Mouse (Mus musculus) hindbrain, embryonic 11.5 days (tissue): ENCODE data around the gene Arap1. TPM values are rescaled to one million over a fixed set of nuclear protein-coding genes. Genes with fewer than 3 reads are reported as not detected.

ENCODE experiments used
- ATAC-seq: fragments of 200-750 bp; cut with Nextera tagmentation; 2 replicates; pipeline ENCODE4 v1.8.0; 2017; ENCODE audit warnings: mild to moderate bottlenecking, moderate TSS enrichment, moderate library complexity; ENCODE audit not compliant: low FRiP score
- DNase-seq: peaks from one replicate; pipeline ENCODE4 v3.0.0-alpha.2; 2015; ENCODE audit warnings: low spot score
- H3K27ac ChIP-seq: fragments of 300-500 bp; sonication (generic); 2 replicates; pipeline ENCODE4 v1.5.1; 2014; ENCODE audit warnings: mild to moderate bottlenecking, low read depth, low read length
- H3K27me3 ChIP-seq: fragments of 300-500 bp; sonication (generic); 2 replicates; pipeline ENCODE4 v1.6.1; 2014; ENCODE audit warnings: mild to moderate bottlenecking, low read length, moderate library complexity, mixed read lengths; ENCODE audit not compliant: control insufficient read depth, insufficient read depth
- H3K36me3 ChIP-seq: fragments of 300-500 bp; sonication (generic); 2 replicates; pipeline ENCODE4 v1.6.1; 2014; ENCODE audit warnings: mild to moderate bottlenecking, low read length, moderate library complexity, mixed read lengths; ENCODE audit not compliant: control insufficient read depth, insufficient read depth
- H3K4me1 ChIP-seq: fragments of 300-500 bp; sonication (generic); replicated peaks from 2 replicates; pipeline ENCODE4 v1.6.1; 2014; ENCODE audit warnings: low read length, mixed read lengths; ENCODE audit not compliant: control insufficient read depth, insufficient read depth
- H3K4me2 ChIP-seq: fragments of 300-500 bp; sonication (generic); replicated peaks from 2 replicates; pipeline ENCODE4 v1.6.1; 2014; ENCODE audit warnings: mild to moderate bottlenecking, low read depth, low read length
- H3K4me3 ChIP-seq: fragments of 300-500 bp; sonication (generic); 2 replicates; pipeline ENCODE4 v1.5.1; 2014; ENCODE audit warnings: low read depth, low read length
- H3K9ac ChIP-seq: fragments of 300-500 bp; sonication (generic); 2 replicates; pipeline ENCODE4 v1.6.1; 2014; ENCODE audit warnings: low read depth, low read length
- H3K9me3 ChIP-seq: fragments of 300-500 bp; sonication (generic); 2 replicates; pipeline ENCODE4 v1.6.1; 2016; ENCODE audit warnings: low read length; ENCODE audit not compliant: control insufficient read depth
- WGBS: fragments of 180-500 bp; shearing (Covaris S2); extraction: QIAGEN DNeasy Blood & Tissue Kit; methylation state at CpG from one replicate; pipeline ENCODE4 v1.1.7; 2014; 5-methylcytosine and 5-hydroxymethylcytosine counted together
- polyA plus RNA-seq: library from polyadenylated mRNA; unstranded; fragments of >200 nt; fragmentation: Nextera tagmentation; extraction: Ambion mirVana; gene quantifications from 2 replicates; pipeline ENCODE4 v1.2.1, GENCODE M21; 2014

Gene Arap1
- polyA plus RNA-seq, 1 experiment from 2014 or later = 13.9 TPM

GRCm38 (mm10) chr7:101361767-101362166 lies 13.9 kb downstream of the Arap1 start:
- no peak overlapping the region for H3K4me2 ChIP-seq
- no peaks in the 10 kb centered on the region for H3K9me3 ChIP-seq
- WGBS = 71% methylated on average over 4 of the region's 4 CpGs
- H3K9ac ChIP-seq = no peak overlapping the region
- no peaks in the 10 kb centered on the region for H3K4me1 ChIP-seq
- no peak overlapping the region for H3K27ac ChIP-seq
- H3K36me3 ChIP-seq = no peaks in the 10 kb centered on the region
- H3K4me3 ChIP-seq = no peak overlapping the region
- ATAC-seq (no peak), DNase-seq (no peak)
- H3K27me3 ChIP-seq = no peaks in the 10 kb centered on the region

- Histone ChIP-seq H3K4me3 (no peak overlapping the region), H3K9me3 (no peaks in the 10 kb centered on the region), H3K27me3 (no peaks in the 10 kb centered on the region), H3K9ac (no peak overlapping the region), H3K27ac (no peak overlapping the region), H3K36me3 (no peaks in the 10 kb centered on the region), H3K4me1 (no peaks in the 10 kb centered on the region), H3K4me2 (no peak overlapping the region)
- ATAC-seq (no peak), DNase-seq (no peak)
- WGBS = 78% methylated on average over 5 of the region's 5 CpGs
Observed at GRCm38 (mm10) chr7:101362791-101363191, 14.9 kb downstream of the Arap1 start.

GRCm38 (mm10) chr7:101363914-101364313 lies 16.0 kb downstream of the Arap1 start:
- H3K9me3 ChIP-seq = no peaks in the 10 kb centered on the region
- 83% methylated on average over 5 of the region's 5 CpGs for WGBS
- no peaks in the 10 kb centered on the region for H3K4me1 ChIP-seq
- no peak overlapping the region for H3K4me3 ChIP-seq
- H3K27me3 ChIP-seq = no peaks in the 10 kb centered on the region
- no peaks in the 10 kb centered on the region for H3K36me3 ChIP-seq
- ATAC-seq (no peak), DNase-seq (no peak)
- no peak overlapping the region for H3K9ac ChIP-seq
- H3K4me2 ChIP-seq = no peak overlapping the region
- H3K27ac ChIP-seq = no peak overlapping the region

GRCm38 (mm10) chr7:101367901-101368852 lies 20.3 kb downstream of the Arap1 start:
- Histone ChIP-seq H3K27me3 (no peaks in the 10 kb centered on the region), H3K36me3 (no peaks in the 10 kb centered on the region), H3K4me3 (no peak overlapping the region), H3K9me3 (no peaks in the 10 kb centered on the region), H3K9ac (no peak overlapping the region), H3K4me1 (no peaks in the 10 kb centered on the region), H3K4me2 (no peak overlapping the region), H3K27ac (no peak overlapping the region)
- ATAC-seq (no peak), DNase-seq (no peak)
- WGBS = 68% methylated on average over 11 of the region's 11 CpGs

- H3K27ac ChIP-seq = no peak overlapping the region
- no peaks in the 10 kb centered on the region for H3K27me3 ChIP-seq
- ATAC-seq (no peak), DNase-seq (no peak)
- no peaks in the 10 kb centered on the region for H3K9me3 ChIP-seq
- H3K4me3 ChIP-seq = no peak overlapping the region
- WGBS = 74% methylated on average over 7 of the region's 7 CpGs
- H3K9ac ChIP-seq = no peak overlapping the region
- no peaks in the 10 kb centered on the region for H3K36me3 ChIP-seq
- no peak overlapping the region for H3K4me2 ChIP-seq
- no peaks in the 10 kb centered on the region for H3K4me1 ChIP-seq
Observed at GRCm38 (mm10) chr7:101369666-101370065, 21.8 kb downstream of the Arap1 start.

GRCm38 (mm10) chr7:101373082-101373481 lies 25.2 kb downstream of the Arap1 start:
- no peak overlapping the region for H3K4me3 ChIP-seq
- WGBS = 81% methylated on average over 26 of the region's 26 CpGs
- no peak overlapping the region for H3K4me2 ChIP-seq
- no peaks in the 10 kb centered on the region for H3K27me3 ChIP-seq
- H3K27ac ChIP-seq = no peak overlapping the region
- H3K9ac ChIP-seq = no peak overlapping the region
- no peaks in the 10 kb centered on the region for H3K36me3 ChIP-seq
- no peaks in the 10 kb centered on the region for H3K4me1 ChIP-seq
- ATAC-seq (0 out of 2 replicates have a peak, but pooled peaks have one; percentile 22), DNase-seq (no peak)
- no peaks in the 10 kb centered on the region for H3K9me3 ChIP-seq

GRCm38 (mm10) chr7:101374155-101374554 lies 26.3 kb downstream of the Arap1 start:
- H3K9me3 ChIP-seq = no peaks in the 10 kb centered on the region

GRCm38 (mm10) chr7:101376701-101377340 lies 29.0 kb downstream of the Arap1 start:
- 84% methylated on average over 10 of the region's 10 CpGs for WGBS
- H3K27ac ChIP-seq = no peak overlapping the region
- no peak overlapping the region for H3K4me3 ChIP-seq
- H3K9ac ChIP-seq = no peak overlapping the region
- H3K4me2 ChIP-seq = no peak overlapping the region
- H3K4me1 ChIP-seq = no peaks in the 10 kb centered on the region
- ATAC-seq = no peak
- no peaks in the 10 kb centered on the region for H3K36me3 ChIP-seq
- no peaks in the 10 kb centered on the region for H3K9me3 ChIP-seq
- no peak for DNase-seq
- H3K27me3 ChIP-seq = no peaks in the 10 kb centered on the region

More at GRCm38 (mm10) chr7:101374155-101374554, 26.3 kb downstream of the Arap1 start:
- no peak overlapping the region for H3K9ac ChIP-seq
- H3K36me3 ChIP-seq = no peaks in the 10 kb centered on the region
- H3K27me3 ChIP-seq = no peaks in the 10 kb centered on the region
- no peak overlapping the region for H3K4me2 ChIP-seq
- no peak for ATAC-seq
- peak; percentile 65 for DNase-seq
- H3K4me1 ChIP-seq = no peaks in the 10 kb centered on the region
- no peak overlapping the region for H3K4me3 ChIP-seq
- H3K27ac ChIP-seq = no peak overlapping the region
